Comparison of ENCODE assay signal across 8 mouse cellular contexts in genomic region chr7:82274011-82274709, GRCm38 (mm10).
DNase-seq lines count a peak whose midpoint lies in the region; ATAC-seq and TF ChIP-seq lines count a peak whose summit lies in the region.

No protein-coding gene starts in this region.

- no peak overlapping the region for H3K4me3 ChIP-seq in heart, adult 2 months
- H3K4me3 ChIP-seq in heart, embryonic 11.5 days (ENCODE audit: low read depth, low read length), result no peak overlapping the region
- peak overlapping the region; percentile 53 for H3K4me3 ChIP-seq in gastrocnemius, adult 2 months
- no peak overlapping the region for H3K4me3 ChIP-seq in stomach, postnatal 0 days (ENCODE audit: low read depth, low read length)

- H3K27ac ChIP-seq in heart, adult 2 months, result no peak overlapping the region
- H3K27ac ChIP-seq in heart, embryonic 11.5 days (ENCODE audit: low read depth, low read length), result no peak overlapping the region
- 0 out of 2 replicates have a peak overlapping the region, but pooled peaks have one; percentile 28 for H3K27ac ChIP-seq in gastrocnemius, adult 2 months
- no peak overlapping the region for H3K27ac ChIP-seq in stomach, postnatal 0 days (replicated peaks)

- H3K4me1 ChIP-seq in heart, adult 2 months (ENCODE audit: control insufficient read depth, insufficient read depth, low read length), result no peaks in the 10 kb centered on the region; the same call in none of the 2 replicates
- H3K4me1 ChIP-seq in heart, embryonic 11.5 days (ENCODE audit: control insufficient read depth, insufficient read depth, low read length), result no peaks in the 10 kb centered on the region; the same call in 1 of the 2 replicates
- no peaks in the 10 kb centered on the region for H3K4me1 ChIP-seq in stomach, postnatal 0 days (replicated peaks; ENCODE audit: control insufficient read depth, insufficient read depth)

- TF ChIP-seq CTCF in heart, adult 2 months (IDR thresholded peaks at IDR 0.05), result peak; percentile 96
- TF ChIP-seq CTCF in gastrocnemius, adult 2 months (IDR thresholded peaks at IDR 0.05), result peak; percentile 89
- TF ChIP-seq CTCF in stomach, postnatal 0 days (IDR thresholded peaks at IDR 0.05; ENCODE audit: low read depth), result peak; percentile 85

- no peak for ATAC-seq in heart, embryonic 11.5 days (replicated peaks; ENCODE audit: insufficient number of reproducible peaks, low FRiP score, low TSS enrichment)
- no peak for ATAC-seq in stomach, postnatal 0 days (ENCODE audit: low FRiP score, low TSS enrichment)

- 38% methylated on average over 19 of the region's 19 CpGs for WGBS in heart, adult 2 months
- 44% methylated on average over 19 of the region's 19 CpGs for WGBS in heart, embryonic 11.5 days (ENCODE audit: insufficient replicate concordance)
- 40% methylated on average over 19 of the region's 19 CpGs for WGBS in stomach, postnatal 0 days

- no peaks in the 10 kb centered on the region for H3K27me3 ChIP-seq in heart, adult 2 months (ENCODE audit: control insufficient read depth, insufficient read depth, low read length)
- no peaks in the 10 kb centered on the region for H3K27me3 ChIP-seq in heart, embryonic 11.5 days (ENCODE audit: control insufficient read depth, insufficient read depth, low read length)
- no peaks in the 10 kb centered on the region for H3K27me3 ChIP-seq in stomach, postnatal 0 days (ENCODE audit: control insufficient read depth, insufficient read depth, low read length)

- DNase-seq in heart, adult 2 months, result peak; percentile 45 to 60
- peak; percentile 28 for DNase-seq in CD4-positive helper T cell, adult 2 months (ENCODE audit: low read depth, low spot score)
- peak; percentile 22 for DNase-seq in cerebellum, adult 9-10 months
- peak; percentile 69 for DNase-seq in gastrocnemius, adult 2 months
- DNase-seq in kidney, postnatal 36 days, result peak; percentile 53 to 70
- DNase-seq in lung, postnatal 4 days, result peak; percentile 50 to 63
- DNase-seq in stomach, postnatal 0 days (ENCODE audit: low spot score), result peak; percentile 50

- TF ChIP-seq POLR2A in heart, adult 2 months (IDR thresholded peaks at IDR 0.05; ENCODE audit: insufficient read depth, low read depth, low read length), result no peak

- H3K36me3 ChIP-seq in heart, adult 2 months (ENCODE audit: control insufficient read depth, insufficient read depth, low read length), result no peaks in the 10 kb centered on the region
- no peaks in the 10 kb centered on the region for H3K36me3 ChIP-seq in heart, embryonic 11.5 days (ENCODE audit: control insufficient read depth, insufficient read depth, low read length)
- H3K36me3 ChIP-seq in stomach, postnatal 0 days (ENCODE audit: control insufficient read depth, insufficient read depth, low read length), result no peaks in the 10 kb centered on the region

- no peaks in the 10 kb centered on the region for H3K79me2 ChIP-seq in heart, adult 2 months (replicated peaks; ENCODE audit: control insufficient read depth, insufficient read depth, low read length)

- TF ChIP-seq EP300 in heart, adult 2 months (IDR thresholded peaks at IDR 0.05; ENCODE audit: insufficient read depth, low read depth, low read length), result no peak
- no peak for TF ChIP-seq EP300 in stomach, postnatal 0 days (optimal IDR thresholded peaks at IDR 0.05)

- H3K4me2 ChIP-seq in heart, embryonic 11.5 days, result no peak overlapping the region
- H3K4me2 ChIP-seq in stomach, postnatal 0 days (replicated peaks; ENCODE audit: low read depth), result no peak overlapping the region; the same call in 1 of the 2 replicates

- H3K9me3 ChIP-seq in heart, embryonic 11.5 days (replicated peaks; ENCODE audit: control insufficient read depth, low read length), result no peaks in the 10 kb centered on the region
- no peaks in the 10 kb centered on the region for H3K9me3 ChIP-seq in stomach, postnatal 0 days (ENCODE audit: control insufficient read depth, low read length)

- intact Hi-C loops in heart, adult 2 months (cut with DNase I), result no loop called here
- intact Hi-C loops in gastrocnemius, adult 2 months (cut with DNase I), result no loop called here

- no peak overlapping the region for H3K9ac ChIP-seq in heart, adult 2 months (ENCODE audit: low read depth, low read length)
- H3K9ac ChIP-seq in heart, embryonic 11.5 days (ENCODE audit: low read depth, low read length), result no peak overlapping the region
- H3K9ac ChIP-seq in stomach, postnatal 0 days (ENCODE audit: low read length), result no peak overlapping the region
